Mouse (Mus musculus) testis, adult 2 months (tissue): ENCODE data around the gene Prpf4b. TPM values are rescaled to one million over a fixed set of nuclear protein-coding genes. Genes with fewer than 3 reads are reported as not detected.

Experiments used
- H3K27ac ChIP-seq: fragments of 200-500 bp; 2 replicates; pipeline ENCODE4 v1.5.1; 2012; ENCODE audit warnings: low read depth, low read length; ENCODE audit not compliant: control insufficient read depth, insufficient read depth
- H3K27me3 ChIP-seq: fragments of 200-500 bp; 2 replicates; pipeline ENCODE4 v1.6.1; 2012; ENCODE audit warnings: mild to moderate bottlenecking, low read length, moderate library complexity; ENCODE audit not compliant: control insufficient read depth, insufficient read depth
- H3K36me3 ChIP-seq: fragments of 200-500 bp; 2 replicates; pipeline ENCODE4 v1.6.1; 2012; ENCODE audit warnings: mild to moderate bottlenecking, low read length; ENCODE audit not compliant: control insufficient read depth, insufficient read depth
- H3K4me1 ChIP-seq: fragments of 200-500 bp; 2 replicates; pipeline ENCODE4 v1.6.1; 2012; ENCODE audit warnings: low read length; ENCODE audit not compliant: control insufficient read depth, insufficient read depth
- H3K4me3 ChIP-seq: fragments of 200-500 bp; 2 replicates; pipeline ENCODE4 v1.5.1; 2012; ENCODE audit warnings: low read depth, mild to moderate bottlenecking, low read length, moderate library complexity, mixed read lengths; ENCODE audit not compliant: control insufficient read depth
- CTCF ChIP-seq: fragments of 200-500 bp; IDR thresholded peaks from 2 replicates; pipeline ENCODE4 v1.5.1; 2012; ENCODE audit warnings: low read depth, mild to moderate bottlenecking, inconsistent platforms, low read length, moderate library complexity; ENCODE audit not compliant: control insufficient read depth, insufficient read depth, insufficient replicate concordance
- POLR2A ChIP-seq: fragments of 200-500 bp; IDR thresholded peaks from 2 replicates; pipeline ENCODE4 v1.6.1; 2012; ENCODE audit warnings: low read depth, mild to moderate bottlenecking, inconsistent platforms, low read length, moderate library complexity; ENCODE audit not compliant: control insufficient read depth
- polyA plus RNA-seq: library from polyadenylated mRNA; depleted of rRNA; stranded (reverse); fragments of >200 nt; gene quantifications from 2 replicates; pipeline ENCODE4 v1.2.3, GENCODE M21; 2012; rRNA removed

The Prpf4b gene
- 9.4 and 10.6 TPM in 2 replicates for polyA plus RNA-seq

DNA sequence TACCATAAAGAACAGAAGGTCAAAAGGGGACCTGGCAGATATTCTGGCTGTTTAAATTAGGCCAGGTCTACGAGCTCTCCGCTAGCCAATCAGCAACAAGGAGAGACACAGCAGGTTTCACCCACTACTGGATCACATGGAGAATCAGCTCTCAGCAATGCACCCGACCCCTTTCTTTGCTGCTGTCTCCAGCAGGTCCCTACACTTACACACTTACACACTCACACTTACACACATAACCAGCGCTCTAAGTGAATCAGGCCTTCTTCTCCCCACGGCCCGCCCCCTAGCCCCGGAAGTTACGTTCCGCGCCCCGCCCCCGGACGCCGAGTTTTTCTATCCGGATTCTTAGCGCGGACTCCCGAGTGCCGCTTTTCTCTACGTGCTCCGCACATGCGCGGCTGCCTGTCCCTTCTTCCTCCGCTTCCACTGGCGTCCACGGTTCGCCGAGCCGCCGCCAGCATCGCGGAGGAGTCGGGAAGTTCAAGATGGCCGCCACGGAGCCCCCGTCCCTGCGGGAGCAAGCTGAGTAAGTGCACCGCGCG is at the start of gene Prpf4b:
Gene Prpf4b (plus strand): TSS at position 137 of the 545 bp plus-strand sequence.
- TF ChIP-seq POLR2A = peak; percentile 47; the same call in 1 of the 2 replicates
- no peak for TF ChIP-seq CTCF
- H3K4me3 ChIP-seq = peak within 1 kb of the TSS; percentile 96
- peaks cover 2% of the 10 kb centered on the region; the same call in 1 of the 2 replicates for H3K4me1 ChIP-seq
- H3K36me3 ChIP-seq = no peaks in the 10 kb centered on the region
- H3K27ac ChIP-seq = peak within 1 kb of the TSS; percentile 95
- no peaks in the 10 kb centered on the region for H3K27me3 ChIP-seq

DNA sequence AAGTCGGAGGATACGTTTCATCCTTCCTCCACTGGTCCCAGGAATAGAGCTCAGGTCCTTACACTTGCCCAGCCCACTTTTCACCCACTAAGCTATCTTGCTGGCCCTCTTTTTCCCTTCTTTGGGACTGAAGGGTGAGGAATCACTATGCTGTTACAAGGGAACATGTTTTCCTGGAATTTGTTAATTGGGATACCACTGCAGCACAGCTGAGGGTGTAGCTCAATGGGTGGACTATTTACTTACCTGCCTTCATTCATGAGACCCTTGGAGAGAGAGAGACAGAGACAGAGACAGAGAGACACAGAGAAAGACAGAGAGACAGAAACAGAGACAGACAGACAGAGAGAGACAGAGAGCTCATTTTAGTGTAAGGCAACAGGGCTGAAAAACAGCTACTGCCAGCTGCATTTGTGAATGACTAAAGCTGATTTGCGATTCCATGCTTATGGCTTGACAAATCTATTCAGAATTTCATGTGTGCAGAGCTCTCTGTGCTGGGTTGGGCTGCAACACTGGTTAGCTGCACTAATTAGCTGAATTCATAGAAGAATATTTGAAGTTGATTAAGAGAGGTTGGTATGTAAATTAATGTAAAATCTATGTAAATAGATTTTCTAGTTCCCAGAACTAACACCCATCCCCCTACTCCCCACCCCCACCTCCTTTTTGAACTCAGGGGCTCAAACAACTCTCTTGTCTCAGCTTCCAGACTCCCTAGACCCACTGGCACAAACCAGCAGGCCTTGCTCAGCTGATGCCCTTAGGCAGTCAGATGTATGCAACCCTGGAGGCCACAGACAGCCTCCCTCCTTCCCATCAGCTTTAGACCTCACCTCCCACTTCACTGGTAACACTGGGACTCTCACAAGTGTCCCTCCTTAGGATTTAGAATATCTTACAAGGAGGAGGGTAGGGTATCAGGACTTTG is 48.1 kb upstream of the Prpf4b start:
- Histone ChIP-seq H3K27me3 (no peaks in the 10 kb centered on the region), H3K4me3 (no peak overlapping the region), H3K27ac (no peak overlapping the region), H3K36me3 (no peaks in the 10 kb centered on the region), H3K4me1 (no peaks in the 10 kb centered on the region)
- TF ChIP-seq POLR2A (no peak), CTCF (no peak)

DNA sequence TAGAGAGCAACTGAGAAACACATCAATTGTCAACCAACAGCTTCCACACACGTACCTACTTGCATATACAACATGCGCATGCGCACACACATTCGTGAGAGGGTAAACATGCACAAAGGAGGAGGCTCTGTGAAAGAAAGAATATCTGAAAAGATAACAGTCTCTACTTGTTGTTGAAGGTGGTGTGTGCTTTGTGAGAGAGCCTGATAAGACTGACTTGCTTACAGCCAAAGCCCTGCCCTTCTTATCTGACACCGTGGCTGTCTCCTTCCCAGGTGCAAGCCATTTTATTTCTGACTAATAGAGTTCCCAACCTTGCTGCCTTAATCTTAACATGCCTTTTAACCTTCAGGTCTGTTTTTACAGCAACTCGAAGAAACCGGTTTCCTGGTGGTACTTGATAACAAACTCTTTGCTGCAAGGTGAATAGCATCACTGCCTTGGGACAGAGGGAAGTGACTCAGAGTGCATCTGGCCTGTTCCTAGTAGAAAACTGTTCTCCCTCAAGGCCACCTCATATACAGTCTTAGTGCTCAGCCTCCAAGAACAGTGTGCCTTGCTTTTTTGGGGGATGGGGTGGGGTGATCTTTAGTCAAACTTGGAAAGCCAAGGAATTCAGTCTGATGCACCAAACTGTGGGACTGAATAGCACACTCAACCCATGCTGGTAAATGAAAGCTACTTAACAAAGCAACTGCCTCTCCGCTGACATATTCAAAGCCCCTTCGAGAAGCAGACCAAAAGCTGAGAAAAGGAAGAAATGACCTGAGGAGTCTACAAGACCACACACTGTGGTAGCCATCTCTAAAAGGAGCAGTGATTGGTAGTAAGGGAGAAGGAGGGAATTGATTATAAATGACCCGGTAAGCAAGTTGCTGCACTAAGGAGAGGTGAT is 46.9 kb upstream of the Prpf4b start:
- Histone ChIP-seq H3K36me3 (no peaks in the 10 kb centered on the region), H3K4me1 (no peaks in the 10 kb centered on the region), H3K4me3 (no peak overlapping the region), H3K27ac (no peak overlapping the region), H3K27me3 (no peaks in the 10 kb centered on the region)
- TF ChIP-seq POLR2A (no peak), CTCF (no peak)

- Histone ChIP-seq H3K36me3 (no peaks in the 10 kb centered on the region), H3K4me1 (no peaks in the 10 kb centered on the region), H3K4me3 (no peak overlapping the region), H3K27me3 (no peaks in the 10 kb centered on the region), H3K27ac (no peak overlapping the region)
- TF ChIP-seq CTCF (no peak), POLR2A (no peak)
Measured at GRCm38 (mm10) chr13:34842851-34843250, 32.3 kb upstream of the Prpf4b start.

DNA sequence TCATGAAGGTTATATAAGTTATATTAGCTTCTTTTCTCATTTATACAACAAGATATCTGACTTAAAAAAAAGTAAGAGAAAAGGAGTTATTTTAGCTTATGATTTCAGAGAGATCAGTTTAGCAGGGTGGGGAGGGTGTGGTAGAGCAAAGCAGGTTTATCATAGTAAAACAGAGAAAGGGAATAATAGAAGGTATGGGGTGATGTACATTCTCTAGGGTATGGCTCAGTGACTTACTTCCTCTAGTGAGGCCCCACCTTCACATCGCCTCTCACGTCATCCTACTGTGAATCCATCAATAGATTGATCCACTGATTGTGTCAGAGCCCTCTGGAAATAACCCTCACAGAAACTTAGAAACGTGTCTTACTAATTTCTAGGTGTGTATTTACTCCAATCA is 24.3 kb upstream of the Prpf4b start:
- Histone ChIP-seq H3K4me3 (no peak overlapping the region), H3K27ac (no peak overlapping the region), H3K27me3 (no peaks in the 10 kb centered on the region), H3K36me3 (no peaks in the 10 kb centered on the region), H3K4me1 (no peaks in the 10 kb centered on the region)
- TF ChIP-seq CTCF = no peak
- TF ChIP-seq POLR2A = no peak

DNA sequence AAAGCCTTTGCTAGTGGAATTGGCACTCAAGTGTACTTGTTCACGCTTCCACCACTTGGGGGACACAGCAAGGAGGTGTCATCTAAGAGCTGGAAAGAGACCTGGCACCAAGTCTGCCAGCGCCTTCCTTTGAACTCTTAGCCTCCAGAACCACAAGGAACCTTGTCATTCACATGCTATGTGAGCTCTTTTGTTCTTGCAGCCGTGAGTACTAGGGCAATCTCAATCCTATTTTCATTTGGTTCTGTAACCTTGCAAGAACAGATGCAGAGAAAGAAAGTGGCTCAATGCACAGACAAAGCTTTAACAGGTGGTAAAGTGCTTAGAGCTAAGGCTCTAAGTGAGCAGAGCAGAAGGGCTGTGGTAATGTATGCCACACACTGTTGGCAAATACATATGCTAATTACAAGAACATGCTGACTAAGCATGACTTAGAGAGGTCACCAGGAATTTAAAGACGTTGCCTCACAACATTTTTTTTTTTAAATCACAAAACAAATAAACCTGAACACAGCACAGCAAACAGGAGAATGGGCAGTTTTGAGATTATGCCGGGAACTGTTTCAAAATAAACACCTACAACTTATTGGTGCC is 23.8 kb upstream of the Prpf4b start:
- H3K4me3 ChIP-seq = no peak overlapping the region
- no peak overlapping the region for H3K27ac ChIP-seq
- no peaks in the 10 kb centered on the region for H3K27me3 ChIP-seq
- no peaks in the 10 kb centered on the region for H3K36me3 ChIP-seq
- no peaks in the 10 kb centered on the region for H3K4me1 ChIP-seq
- TF ChIP-seq POLR2A (no peak), CTCF (no peak)

GRCm38 (mm10) chr13:34857526-34857925 is 17.6 kb upstream of the Prpf4b start:
- Histone ChIP-seq H3K27ac (no peak overlapping the region), H3K4me1 (no peaks in the 10 kb centered on the region), H3K27me3 (no peaks in the 10 kb centered on the region), H3K36me3 (no peaks in the 10 kb centered on the region), H3K4me3 (no peak overlapping the region)
- TF ChIP-seq POLR2A (no peak), CTCF (no peak)
